Mouse (Mus musculus): ENCODE measurements around the gene Nhs. TPM values are rescaled to one million over a fixed set of nuclear protein-coding genes. Genes with fewer than 3 reads are reported as not detected.

Nhs gene
- total and polyA plus RNA-seq, 2 experiments, result 0.01 to 0.09 TPM

DNA sequence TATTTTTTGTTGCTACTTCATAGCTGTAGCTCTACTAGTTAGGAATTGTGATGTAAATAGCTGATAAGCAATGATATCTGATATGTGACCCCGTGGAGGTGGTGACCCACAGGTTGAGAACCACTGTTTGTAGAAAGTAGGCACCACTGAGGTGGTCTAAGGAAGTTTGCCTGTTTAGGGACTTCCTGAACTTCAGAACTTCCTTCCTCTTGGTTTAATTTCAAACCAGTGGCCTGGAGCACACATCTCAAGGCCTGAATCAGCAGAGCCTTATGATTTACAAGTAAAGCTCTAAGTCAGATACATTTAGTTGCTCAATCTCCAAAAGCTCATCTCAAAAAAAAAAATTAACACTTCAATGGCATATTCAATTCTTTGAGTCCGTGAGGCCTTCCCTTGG, 265.1 kb downstream of the Nhs start:
- Histone ChIP-seq H3K36me3 (ENCODE audit: control insufficient read depth, insufficient read depth, low read length) (no peaks in the 10 kb centered on the region), H3K27me3 (ENCODE audit: control insufficient read depth, insufficient read depth, low read length) (no peaks in the 10 kb centered on the region), H3K27ac (replicated peaks; ENCODE audit: insufficient read depth, low read depth, low read length) (no peak overlapping the region), H3K79me2 (ENCODE audit: control insufficient read depth, insufficient read depth, low read length) (no peaks in the 10 kb centered on the region), H3K4me3 (ENCODE audit: insufficient read depth, low read depth, low read length) (no peak overlapping the region), H3K9ac (ENCODE audit: low read depth, low read length) (no peak overlapping the region), H3K4me1 (ENCODE audit: control insufficient read depth, insufficient read depth, low read length) (no peaks in the 10 kb centered on the region)
- 73% methylated on average over 2 of the region's 2 CpGs for WGBS
- TF ChIP-seq POLR2A (IDR thresholded peaks at IDR 0.05; ENCODE audit: extremely low read depth, insufficient read depth, low read length), result no peak
- no peak for TF ChIP-seq CTCF (IDR thresholded peaks at IDR 0.05; ENCODE audit: low read depth, low read length)
- no peak for DNase-seq (ENCODE audit: extremely low read depth, low read depth, low spot score)

DNA sequence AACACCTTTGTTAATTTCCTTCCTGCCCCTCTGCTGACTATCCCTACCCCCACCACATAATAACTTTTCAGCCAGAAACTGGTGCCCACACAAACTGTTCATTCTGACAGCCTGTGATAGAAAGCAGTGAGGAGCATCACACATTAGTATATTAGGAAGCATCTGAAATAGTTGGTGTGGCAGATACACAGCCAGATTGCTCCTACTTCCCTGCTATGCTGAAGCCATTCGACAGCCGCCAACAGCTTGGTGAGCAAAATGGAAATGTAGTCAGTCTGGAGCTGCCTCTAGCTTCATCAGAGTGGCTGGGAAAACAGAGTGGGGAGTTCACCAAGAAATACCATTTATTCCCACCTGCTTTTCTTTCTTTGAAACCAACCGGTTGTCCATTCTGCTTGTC, 275.9 kb downstream of the Nhs start:
- no peaks in the 10 kb centered on the region for H3K27me3 ChIP-seq (ENCODE audit: control insufficient read depth, insufficient read depth, low read length)
- H3K4me1 ChIP-seq (ENCODE audit: control insufficient read depth, insufficient read depth, low read length), result no peaks in the 10 kb centered on the region
- H3K79me2 ChIP-seq (ENCODE audit: control insufficient read depth, insufficient read depth, low read length), result no peaks in the 10 kb centered on the region
- no peaks in the 10 kb centered on the region for H3K36me3 ChIP-seq (ENCODE audit: control insufficient read depth, insufficient read depth, low read length)
- H3K4me3 ChIP-seq (ENCODE audit: insufficient read depth, low read depth, low read length), result no peak overlapping the region
- no peak overlapping the region for H3K27ac ChIP-seq (replicated peaks; ENCODE audit: insufficient read depth, low read depth, low read length)
- no peak for TF ChIP-seq POLR2A (IDR thresholded peaks at IDR 0.05; ENCODE audit: extremely low read depth, insufficient read depth, low read length)
- TF ChIP-seq CTCF (IDR thresholded peaks at IDR 0.05; ENCODE audit: low read depth, low read length), result no peak
- 94% methylated on average over 3 of the region's 3 CpGs for WGBS
- H3K9ac ChIP-seq (ENCODE audit: low read depth, low read length), result no peak overlapping the region
- DNase-seq (ENCODE audit: extremely low read depth, low read depth, low spot score), result no peak

DNA sequence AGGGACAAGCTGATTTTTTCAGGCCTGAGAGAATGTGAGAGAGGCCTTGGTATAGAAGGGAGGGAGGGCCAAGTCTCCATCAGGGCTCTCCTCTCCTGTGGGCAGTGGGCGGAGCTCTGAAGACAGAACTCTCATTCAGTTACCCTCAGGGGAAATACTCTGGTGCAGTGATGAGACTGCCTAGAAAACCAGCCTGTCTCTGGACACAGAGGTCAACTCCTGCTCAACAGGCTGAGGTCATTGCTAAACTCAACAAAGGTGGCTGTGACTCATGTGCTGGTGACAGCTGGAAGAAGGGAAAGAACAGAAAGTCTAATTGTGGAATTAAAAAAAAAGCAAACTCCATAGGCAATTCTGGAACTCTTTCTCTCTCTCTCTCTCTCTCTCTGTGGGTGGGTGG, 282.4 kb downstream of the Nhs start:
- no peak for TF ChIP-seq POLR2A (IDR thresholded peaks at IDR 0.05; ENCODE audit: extremely low read depth, insufficient read depth, low read length)
- 92% methylated on average over 1 of the region's 1 CpGs for WGBS
- Histone ChIP-seq H3K36me3 (ENCODE audit: control insufficient read depth, insufficient read depth, low read length) (no peaks in the 10 kb centered on the region), H3K27me3 (ENCODE audit: control insufficient read depth, insufficient read depth, low read length) (no peaks in the 10 kb centered on the region), H3K27ac (replicated peaks; ENCODE audit: insufficient read depth, low read depth, low read length) (no peak overlapping the region), H3K9ac (ENCODE audit: low read depth, low read length) (no peak overlapping the region), H3K79me2 (ENCODE audit: control insufficient read depth, insufficient read depth, low read length) (no peaks in the 10 kb centered on the region), H3K4me1 (ENCODE audit: control insufficient read depth, insufficient read depth, low read length) (no peaks in the 10 kb centered on the region), H3K4me3 (ENCODE audit: insufficient read depth, low read depth, low read length) (no peak overlapping the region)
- DNase-seq (ENCODE audit: extremely low read depth, low read depth, low spot score), result no peak

DNA sequence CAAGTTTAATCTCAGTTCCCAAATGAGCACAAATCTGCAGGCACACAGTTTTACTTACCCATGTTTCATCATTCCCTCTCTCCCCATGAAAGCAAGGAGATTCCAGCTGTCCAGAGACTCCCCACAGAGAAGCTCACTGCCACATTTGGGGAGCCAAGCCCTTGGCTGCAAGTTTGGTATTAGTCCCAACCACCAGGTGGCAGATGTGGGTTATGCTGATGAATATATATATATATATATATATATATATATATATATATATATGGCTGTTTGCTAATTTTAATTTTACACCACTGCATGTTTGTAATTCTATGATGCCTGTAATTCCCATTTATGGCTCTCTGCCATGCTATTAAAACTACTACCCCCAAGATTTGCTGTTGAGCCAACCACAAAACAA, 286.0 kb downstream of the Nhs start:
- H3K4me1 ChIP-seq (ENCODE audit: control insufficient read depth, insufficient read depth, low read length), result no peaks in the 10 kb centered on the region
- H3K27ac ChIP-seq (replicated peaks; ENCODE audit: insufficient read depth, low read depth, low read length), result no peak overlapping the region
- no peaks in the 10 kb centered on the region for H3K79me2 ChIP-seq (ENCODE audit: control insufficient read depth, insufficient read depth, low read length)
- TF ChIP-seq POLR2A (IDR thresholded peaks at IDR 0.05; ENCODE audit: extremely low read depth, insufficient read depth, low read length) (no peak), CTCF (IDR thresholded peaks at IDR 0.05; ENCODE audit: low read depth, low read length) (peak; percentile 14; the same call in 1 of the 2 replicates)
- no peaks in the 10 kb centered on the region for H3K36me3 ChIP-seq (ENCODE audit: control insufficient read depth, insufficient read depth, low read length)
- DNase-seq (ENCODE audit: extremely low read depth, low read depth, low spot score), result peak; percentile 8
- no peak overlapping the region for H3K4me3 ChIP-seq (ENCODE audit: insufficient read depth, low read depth, low read length)
- no peak overlapping the region for H3K9ac ChIP-seq (ENCODE audit: low read depth, low read length)
- no peaks in the 10 kb centered on the region for H3K27me3 ChIP-seq (ENCODE audit: control insufficient read depth, insufficient read depth, low read length)

DNA sequence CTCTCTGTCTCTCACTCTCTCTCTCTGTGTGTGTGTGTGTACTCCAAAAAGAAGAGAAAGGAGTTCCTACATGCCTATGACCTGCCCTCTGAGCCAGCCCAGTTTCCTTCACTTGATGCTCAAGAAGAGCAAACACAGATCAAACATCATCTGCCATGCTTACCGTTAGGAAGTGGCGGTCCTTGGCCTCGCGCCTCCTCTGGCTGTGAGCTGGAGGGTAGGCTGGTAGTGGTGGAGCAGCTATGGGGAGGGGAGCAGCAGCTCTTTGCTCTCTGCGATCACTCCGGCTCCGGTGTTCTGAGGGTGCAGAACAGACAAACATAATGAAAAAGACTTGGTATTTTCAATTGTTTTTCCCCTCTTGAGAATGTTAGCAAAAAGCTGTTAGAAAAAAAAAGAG, 288.2 kb downstream of the Nhs start:
- no peak overlapping the region for H3K9ac ChIP-seq (ENCODE audit: low read depth, low read length)
- no peak for TF ChIP-seq CTCF (IDR thresholded peaks at IDR 0.05; ENCODE audit: low read depth, low read length)
- no peak for TF ChIP-seq POLR2A (IDR thresholded peaks at IDR 0.05; ENCODE audit: extremely low read depth, insufficient read depth, low read length)
- 76% methylated on average over 7 of the region's 7 CpGs for WGBS
- no peak for DNase-seq (ENCODE audit: extremely low read depth, low read depth, low spot score)
- H3K36me3 ChIP-seq (ENCODE audit: control insufficient read depth, insufficient read depth, low read length), result no peaks in the 10 kb centered on the region
- H3K27ac ChIP-seq (replicated peaks; ENCODE audit: insufficient read depth, low read depth, low read length), result no peak overlapping the region
- H3K27me3 ChIP-seq (ENCODE audit: control insufficient read depth, insufficient read depth, low read length), result no peaks in the 10 kb centered on the region
- no peak overlapping the region for H3K4me3 ChIP-seq (ENCODE audit: insufficient read depth, low read depth, low read length)
- no peaks in the 10 kb centered on the region for H3K79me2 ChIP-seq (ENCODE audit: control insufficient read depth, insufficient read depth, low read length)
- H3K4me1 ChIP-seq (ENCODE audit: control insufficient read depth, insufficient read depth, low read length), result no peaks in the 10 kb centered on the region

DNA sequence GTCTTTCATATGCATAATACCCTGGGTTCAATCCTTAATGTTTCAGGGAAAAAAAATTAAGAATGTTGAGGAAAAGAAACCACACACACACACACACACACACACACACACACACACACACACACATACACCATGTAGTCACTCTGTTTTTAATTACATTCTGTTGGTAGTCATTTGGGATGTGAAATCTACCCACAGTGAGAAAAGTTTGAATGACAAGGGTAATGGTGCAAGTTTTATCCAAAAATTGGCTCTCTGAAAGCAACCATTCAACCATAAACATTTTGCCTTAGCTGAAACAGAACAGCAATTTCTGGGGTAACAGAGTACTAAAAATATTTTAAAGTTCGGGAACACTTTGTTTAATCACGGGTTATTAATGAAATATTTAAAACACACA, 303.9 kb downstream of the Nhs start:
- Histone ChIP-seq H3K79me2 (ENCODE audit: control insufficient read depth, insufficient read depth, low read length) (no peaks in the 10 kb centered on the region), H3K27me3 (ENCODE audit: control insufficient read depth, insufficient read depth, low read length) (no peaks in the 10 kb centered on the region), H3K9ac (ENCODE audit: low read depth, low read length) (no peak overlapping the region), H3K4me3 (ENCODE audit: insufficient read depth, low read depth, low read length) (no peak overlapping the region), H3K36me3 (ENCODE audit: control insufficient read depth, insufficient read depth, low read length) (no peaks in the 10 kb centered on the region), H3K27ac (replicated peaks; ENCODE audit: insufficient read depth, low read depth, low read length) (no peak overlapping the region), H3K4me1 (ENCODE audit: control insufficient read depth, insufficient read depth, low read length) (no peaks in the 10 kb centered on the region)
- 84% methylated on average over 2 of the region's 2 CpGs for WGBS
- TF ChIP-seq POLR2A (IDR thresholded peaks at IDR 0.05; ENCODE audit: extremely low read depth, insufficient read depth, low read length) (no peak), CTCF (IDR thresholded peaks at IDR 0.05; ENCODE audit: low read depth, low read length) (no peak)
- no peak for DNase-seq (ENCODE audit: extremely low read depth, low read depth, low spot score)
